Mouse (Mus musculus) gastrocnemius, adult 8-10 months (tissue): ENCODE measurements around the gene Nek8. TPM values are rescaled to one million over a fixed set of nuclear protein-coding genes. Genes with fewer than 3 reads are reported as not detected.
A peak's percentile ranks its signal among the peaks of the same experiment; 100 is the strongest.

Experiments
- DNase-seq, 2 experiments: peaks; one replicate each; pipeline ENCODE4 v3.0.0; 2022; ENCODE audit warnings: low spot score in 2 of 2
- total RNA-seq, 4 experiments: library from RNA; stranded (reverse); gene quantifications; 2 replicates each; pipeline ENCODE4 v1.2.4; 2022

Gene Nek8
- total RNA-seq, 4 experiments from 2014 or later, result 0.19 to 0.73 (median 0.50) TPM

- no peak for DNase-seq
These were observed 9.1 kb downstream of the Nek8 start for GRCm38 (mm10) chr11:78167257-78167959.

- no peak for DNase-seq
These were observed 9.8 kb downstream of the Nek8 start for GRCm38 (mm10) chr11:78166640-78167039.

- DNase-seq, result no peak
These were observed 10.3 kb downstream of the Nek8 start for GRCm38 (mm10) chr11:78166161-78166560.

GRCm38 (mm10) chr11:78165761-78166109 lies 10.7 kb downstream of the Nek8 start:
- DNase-seq, result peak in 1 of 2 experiments; percentile 51

GRCm38 (mm10) chr11:78164924-78165760 lies 11.3 kb downstream of the Nek8 start, which contains the start of gene Traf4:
TSS of gene Traf4 (minus strand) at chr11:78165589.
- peak; percentile 62 to 75 for DNase-seq

- DNase-seq, result no peak
These were observed 11.9 kb downstream of the Nek8 start for GRCm38 (mm10) chr11:78164604-78164923.

- DNase-seq, result no peak
These were observed 12.5 kb downstream of the Nek8 start for GRCm38 (mm10) chr11:78163681-78164603.

- DNase-seq, result no peak
These were observed 13.4 kb downstream of the Nek8 start for GRCm38 (mm10) chr11:78163045-78163444.

GRCm38 (mm10) chr11:78162504-78162903 lies 14.0 kb downstream of the Nek8 start:
- DNase-seq, result peak in 1 of 2 experiments; percentile 67

GRCm38 (mm10) chr11:78161968-78162367 lies 14.5 kb downstream of the Nek8 start:
- no peak for DNase-seq

GRCm38 (mm10) chr11:78161169-78161568 lies 15.3 kb downstream of the Nek8 start:
- DNase-seq, result no peak

- DNase-seq, result no peak
These were observed 15.8 kb downstream of the Nek8 start for GRCm38 (mm10) chr11:78160675-78161074.

GRCm38 (mm10) chr11:78160171-78160570 lies 16.3 kb downstream of the Nek8 start:
- no peak for DNase-seq

- no peak for DNase-seq
These were observed 16.9 kb downstream of the Nek8 start for GRCm38 (mm10) chr11:78159557-78159956.

- DNase-seq, result peak; percentile 62 to 68
These were observed 17.4 kb downstream of the Nek8 start for GRCm38 (mm10) chr11:78159096-78159495.

GRCm38 (mm10) chr11:78156156-78156699 lies 20.2 kb downstream of the Nek8 start:
- no peak for DNase-seq

GRCm38 (mm10) chr11:78155674-78156073 lies 20.8 kb downstream of the Nek8 start:
- DNase-seq, result no peak

GRCm38 (mm10) chr11:78153778-78154177 lies 22.7 kb downstream of the Nek8 start:
- DNase-seq, result no peak

- no peak for DNase-seq
These were observed 23.9 kb downstream of the Nek8 start for GRCm38 (mm10) chr11:78152299-78153231.

- DNase-seq, result no peak
These were observed 25.3 kb downstream of the Nek8 start for GRCm38 (mm10) chr11:78151161-78151560.
